Mouse (Mus musculus) MEL (cell line): ENCODE results near the gene Npat. TPM values are rescaled to one million over a fixed set of nuclear protein-coding genes. Genes with fewer than 3 reads are reported as not detected.

ENCODE experiments used
- DNase-seq: peaks from one replicate; pipeline ENCODE4 v3.0.0; 2011; ENCODE audit warnings: low read depth, low spot score
- H3K27ac ChIP-seq: 2 replicates; pipeline ENCODE4 v1.5.1; 2012; ENCODE audit warnings: low read depth, mild to moderate bottlenecking, control low read depth, low read length, moderate library complexity; ENCODE audit not compliant: control insufficient read depth
- H3K27me3 ChIP-seq, 2 experiments: fragments of 150-350 bp in 1 of 2; sonication (generic) in 1 of 2; 2 replicates each; pipeline ENCODE4 v1.6.1; 2012; ENCODE audit warnings: low read length in 2 of 2, mild to moderate bottlenecking in 2 of 2, improper control_type of control experiment in 1 of 2, moderate library complexity in 1 of 2; ENCODE audit not compliant: insufficient read depth in 2 of 2, control insufficient read depth in 1 of 2
- H3K36me3 ChIP-seq, 2 experiments: 2 replicates each; pipeline ENCODE4 v1.6.1; 2012 to 2014; ENCODE audit warnings: low read length in 2 of 2, improper control_type of control experiment in 1 of 2, inconsistent platforms in 1 of 2, mild to moderate bottlenecking in 1 of 2; ENCODE audit not compliant: insufficient read depth in 2 of 2, control insufficient read depth in 1 of 2
- H3K4me1 ChIP-seq, 2 experiments: fragments of 150-350 bp in 1 of 2; sonication (generic) in 1 of 2; 2 replicates each; pipeline ENCODE4 v1.6.1; 2012; ENCODE audit warnings: low read length in 2 of 2, improper control_type of control experiment in 1 of 2, mild to moderate bottlenecking in 1 of 2; ENCODE audit not compliant: insufficient read depth in 2 of 2, control insufficient read depth in 1 of 2
- H3K4me3 ChIP-seq, 2 experiments: fragments of 150-350 bp in 1 of 2; sonication (generic) in 1 of 2; 2 replicates each; pipeline ENCODE4 v1.5.1; 2012; ENCODE audit warnings: low read depth in 2 of 2, low read length in 2 of 2, mild to moderate bottlenecking in 2 of 2, moderate library complexity in 2 of 2, control low read depth in 1 of 2, improper control_type of control experiment in 1 of 2; ENCODE audit not compliant: control insufficient read depth in 1 of 2, insufficient read depth in 1 of 2
- H3K79me2 ChIP-seq: 2 replicates; pipeline ENCODE4 v1.6.1; 2012; ENCODE audit warnings: mild to moderate bottlenecking, low read length, moderate library complexity; ENCODE audit not compliant: control insufficient read depth, poor library complexity, insufficient read depth
- H3K9ac ChIP-seq: 2 replicates; pipeline ENCODE4 v1.6.1; 2012; ENCODE audit warnings: low read depth, mild to moderate bottlenecking, control low read depth, low read length, moderate library complexity; ENCODE audit not compliant: control insufficient read depth, poor library complexity, severe bottlenecking
- H3K9me3 ChIP-seq: fragments of 150-350 bp; sonication (generic); replicated peaks from 2 replicates; pipeline ENCODE4 v1.6.1; 2012; ENCODE audit warnings: mild to moderate bottlenecking, low read length, improper control_type of control experiment, moderate library complexity; ENCODE audit not compliant: insufficient read depth
- CHD1 ChIP-seq: IDR thresholded peaks from 2 replicates; pipeline ENCODE4 v1.6.1; 2012; ENCODE audit warnings: low read depth, mild to moderate bottlenecking, inconsistent platforms, low read length, improper control_type of control experiment
- E2F4 ChIP-seq: IDR thresholded peaks from 2 replicates; pipeline ENCODE4 v1.6.1; 2011; ENCODE audit warnings: low read depth, low read length, improper control_type of control experiment, borderline replicate concordance
- ELF1 ChIP-seq: IDR thresholded peaks from 2 replicates; pipeline ENCODE4 v1.6.1; 2014; ENCODE audit warnings: low read depth, mild to moderate bottlenecking, inconsistent platforms, low read length, improper control_type of control experiment, moderate library complexity
- ETS1 ChIP-seq: IDR thresholded peaks from 2 replicates; pipeline ENCODE4 v1.6.1; 2012; ENCODE audit warnings: low read depth, mild to moderate bottlenecking, inconsistent platforms, low read length, improper control_type of control experiment, moderate library complexity
- HCFC1 ChIP-seq: IDR thresholded peaks from 2 replicates; pipeline ENCODE4 v1.6.1; 2012; ENCODE audit warnings: low read depth, mild to moderate bottlenecking, inconsistent platforms, low read length, improper control_type of control experiment, moderate library complexity
- MAX ChIP-seq: IDR thresholded peaks from 2 replicates; pipeline ENCODE4 v1.6.1; 2011; ENCODE audit warnings: low read length, improper control_type of control experiment
- MEF2A ChIP-seq: IDR thresholded peaks from 2 replicates; pipeline ENCODE4 v1.6.1; 2014; ENCODE audit warnings: low read depth, mild to moderate bottlenecking, inconsistent platforms, low read length, improper control_type of control experiment; ENCODE audit not compliant: poor library complexity, insufficient replicate concordance, severe bottlenecking; ENCODE audit errors: extremely low read depth
- MXI1 ChIP-seq: IDR thresholded peaks from 2 replicates; pipeline ENCODE4 v1.6.1; 2011; ENCODE audit warnings: mild to moderate bottlenecking, low read depth, low read length, improper control_type of control experiment
- MYB ChIP-seq: IDR thresholded peaks from 2 replicates; pipeline ENCODE4 v1.6.1; 2011; ENCODE audit warnings: mild to moderate bottlenecking, low read depth, low read length, improper control_type of control experiment
- MYC ChIP-seq: IDR thresholded peaks from 2 replicates; pipeline ENCODE4 v1.6.1; 2011; ENCODE audit warnings: low read depth, mild to moderate bottlenecking, low read length, improper control_type of control experiment, moderate library complexity
- NELFE ChIP-seq: IDR thresholded peaks from 2 replicates; pipeline ENCODE4 v1.6.1; 2011; ENCODE audit warnings: low read depth, low read length, improper control_type of control experiment
- NRF1 ChIP-seq: IDR thresholded peaks from 2 replicates; pipeline ENCODE4 v1.6.1; 2014; ENCODE audit warnings: low read depth, mild to moderate bottlenecking, inconsistent platforms, low read length, improper control_type of control experiment, moderate library complexity; ENCODE audit not compliant: poor library complexity, insufficient read depth, severe bottlenecking
- POLR2A ChIP-seq, 2 experiments: IDR thresholded peaks; 2 replicates each; pipeline ENCODE4 v1.6.1; 2011 to 2012; ENCODE audit warnings: low read length in 2 of 2, mild to moderate bottlenecking in 2 of 2, control low read depth in 1 of 2, improper control_type of control experiment in 1 of 2, low read depth in 1 of 2, moderate library complexity in 1 of 2; ENCODE audit not compliant: control insufficient read depth in 1 of 2, insufficient read depth in 1 of 2, poor library complexity in 1 of 2
- POLR2AphosphoS2 ChIP-seq: IDR thresholded peaks from 2 replicates; pipeline ENCODE4 v1.6.1; 2011; ENCODE audit warnings: low read length, improper control_type of control experiment
- POLR2AphosphoS5 ChIP-seq: IDR thresholded peaks from 2 replicates; pipeline ENCODE4 v1.6.1; 2012; ENCODE audit warnings: low read depth, borderline replicate concordance, mild to moderate bottlenecking, inconsistent platforms, low read length, moderate library complexity, mixed read lengths
- RAD21 ChIP-seq: IDR thresholded peaks from 2 replicates; pipeline ENCODE4 v1.6.1; 2011; ENCODE audit warnings: mild to moderate bottlenecking, low read depth, low read length, improper control_type of control experiment
- RCOR1 ChIP-seq: IDR thresholded peaks from 2 replicates; pipeline ENCODE4 v1.6.1; 2012; ENCODE audit warnings: low read depth, mild to moderate bottlenecking, inconsistent platforms, low read length, improper control_type of control experiment
- SIN3A ChIP-seq: IDR thresholded peaks from 2 replicates; pipeline ENCODE4 v1.6.1; 2012; ENCODE audit warnings: low read length, improper control_type of control experiment, inconsistent platforms
- TBP ChIP-seq: IDR thresholded peaks from 2 replicates; pipeline ENCODE4 v1.8.0; 2011; ENCODE audit warnings: low read depth, low read length, improper control_type of control experiment
- TCF12 ChIP-seq: IDR thresholded peaks from 2 replicates; pipeline ENCODE4 v1.6.1; 2014; ENCODE audit warnings: low read depth, mild to moderate bottlenecking, inconsistent platforms, low read length, improper control_type of control experiment, moderate library complexity
- USF1 ChIP-seq: IDR thresholded peaks from 2 replicates; pipeline ENCODE4 v1.6.1; 2014; ENCODE audit warnings: low read depth, mild to moderate bottlenecking, inconsistent platforms, low read length, improper control_type of control experiment, moderate library complexity
- USF2 ChIP-seq, 2 experiments: IDR thresholded peaks; 2 replicates each; pipeline ENCODE4 v1.6.1; 2011 to 2012; ENCODE audit warnings: improper control_type of control experiment in 2 of 2, low read length in 2 of 2, borderline replicate concordance in 1 of 2, inconsistent platforms in 1 of 2, low read depth in 1 of 2, mild to moderate bottlenecking in 1 of 2; ENCODE audit not compliant: insufficient read depth in 1 of 2
- ZMIZ1 ChIP-seq: IDR thresholded peaks from 2 replicates; pipeline ENCODE4 v1.6.1; 2012; ENCODE audit warnings: low read depth, mild to moderate bottlenecking, inconsistent platforms, low read length, improper control_type of control experiment, moderate library complexity
- ZNF384 ChIP-seq: IDR thresholded peaks from 2 replicates; pipeline ENCODE4 v1.6.1; 2012; ENCODE audit warnings: low read depth, mild to moderate bottlenecking, inconsistent platforms, low read length, improper control_type of control experiment
- polyA plus RNA-seq, 2 experiments: library from polyadenylated mRNA; stranded (reverse) in 1 of 2; unstranded in 1 of 2; fragments of >175 nt in 1 of 2; fragments of >200 nt in 1 of 2; gene quantifications; 2 replicates each; pipeline versions ENCODE4 v1.2.1 to v1.2.4; 2012; ENCODE audit warnings: low replicate concordance in 2 of 2, low read depth in 1 of 2; ENCODE audit not compliant: insufficient read length in 2 of 2, insufficient read depth in 1 of 2, missing spikeins in 1 of 2
- total RNA-seq: library from RNA; depleted of rRNA; stranded (reverse); fragments of 300-350 nt; gene quantifications from 2 replicates; pipeline ENCODE4 v1.2.3, GENCODE M21; 2012

The Npat gene
- total and polyA plus RNA-seq, 3 experiments: 12.5 to 16.4 TPM; not detected in 1

- TF ChIP-seq TCF12 (0 out of 2 replicates have a peak, but pooled peaks have one; percentile 60), SIN3A (peak; percentile 90), ELF1 (no peak), CHD1 (no peak), E2F4 (peak; percentile 70; the same call in 1 of the 2 replicates), NELFE (peak; percentile 78), MAX (peak; percentile 97), ETS1 (peak; percentile 41; the same call in 1 of the 2 replicates), ZMIZ1 (0 out of 2 replicates have a peak, but pooled peaks have one; percentile 40), RCOR1 (0 out of 2 replicates have a peak, but pooled peaks have one; percentile 7), TBP (no peak), MEF2A (no peak), RAD21 (no peak), USF2 (IDR thresholded peaks at IDR 0.05; ENCODE audit: borderline replicate concordance in 1 of 2, insufficient read depth in 1 of 2, low read depth in 1 of 2, low read length in 2 of 2) (peak in 1 of 2 experiments; percentile 52; a peak in 1 of 4 replicates), USF1 (peak; percentile 85), MYC (peak; percentile 85), NRF1 (no peak), POLR2AphosphoS2 (peak; percentile 87), ZNF384 (peak; percentile 99), POLR2AphosphoS5 (no peak), HCFC1 (peak; percentile 56; the same call in 1 of the 2 replicates), MYB (no peak), MXI1 (peak; percentile 92), POLR2A (IDR thresholded peaks at IDR 0.05; ENCODE audit: control insufficient read depth in 1 of 2, insufficient read depth in 1 of 2, low read depth in 1 of 2, low read length in 2 of 2, poor library complexity in 1 of 2) (peak; percentile 80 to 82; a peak in 3 of 4 replicates)
- H3K79me2 ChIP-seq: peaks cover 9% of the 10 kb centered on the region
- H3K36me3 ChIP-seq: peaks cover 0 to 9% of the 10 kb centered on the region in 2 experiments; a peak in 2 of 4 replicates
- no peaks in the 10 kb centered on the region for H3K27me3 ChIP-seq
- peak within 1 kb of the TSS; percentile 93 for H3K9ac ChIP-seq
- H3K9me3 ChIP-seq: no peaks in the 10 kb centered on the region
- DNase-seq: peak; percentile 96
- H3K4me1 ChIP-seq: peaks cover 0 to 5% of the 10 kb centered on the region in 2 experiments; a peak in 2 of 4 replicates
- peak within 1 kb of the TSS; percentile 69 for H3K27ac ChIP-seq
- peak within 1 kb of the TSS; percentile 67 to 86 for H3K4me3 ChIP-seq
Observed at GRCm38 (mm10) chr9:53609968-53610781, 73.3 kb downstream of the Npat start, which contains the start of gene Acat1. TSS of gene Acat1 (minus strand) at chr9:53610382.
